Mouse (Mus musculus): ENCODE data around the gene Gnpat.
A peak's percentile ranks its signal among the peaks of the same experiment; 100 is the strongest.

Gene Gnpat

GRCm38 (mm10) chr8:124867126-124867525 lies 4.3 kb downstream of the Gnpat start:
- Histone ChIP-seq H3K27me3 (ENCODE audit: control insufficient read depth, insufficient read depth, low read length, poor library complexity, severe bottlenecking) (no peaks in the 10 kb centered on the region), H3K36me3 (ENCODE audit: control insufficient read depth, insufficient read depth, low read length, poor library complexity, severe bottlenecking) (no peaks in the 10 kb centered on the region; the same call in none of the 2 replicates)
- DNase-seq (ENCODE audit: low read depth, low spot score) = no peak

GRCm38 (mm10) chr8:124869708-124870107 lies 6.9 kb downstream of the Gnpat start:
- Histone ChIP-seq H3K36me3 (ENCODE audit: control insufficient read depth, insufficient read depth, low read length, poor library complexity, severe bottlenecking) (peaks cover 7% of the 10 kb centered on the region), H3K27me3 (ENCODE audit: control insufficient read depth, insufficient read depth, low read length, poor library complexity, severe bottlenecking) (no peaks in the 10 kb centered on the region)
- DNase-seq (ENCODE audit: low read depth, low spot score) = no peak

GRCm38 (mm10) chr8:124871474-124871873 lies 8.6 kb downstream of the Gnpat start:
- no peak for DNase-seq (ENCODE audit: low read depth, low spot score)
- peaks cover 7% of the 10 kb centered on the region for H3K36me3 ChIP-seq (ENCODE audit: control insufficient read depth, insufficient read depth, low read length, poor library complexity, severe bottlenecking)
- no peaks in the 10 kb centered on the region for H3K27me3 ChIP-seq (ENCODE audit: control insufficient read depth, insufficient read depth, low read length, poor library complexity, severe bottlenecking)

GRCm38 (mm10) chr8:124872081-124872480 lies 9.2 kb downstream of the Gnpat start:
- H3K27me3 ChIP-seq (ENCODE audit: control insufficient read depth, insufficient read depth, low read length, poor library complexity, severe bottlenecking) = no peaks in the 10 kb centered on the region
- no peak for DNase-seq (ENCODE audit: low read depth, low spot score)
- H3K36me3 ChIP-seq (ENCODE audit: control insufficient read depth, insufficient read depth, low read length, poor library complexity, severe bottlenecking) = peaks cover 7% of the 10 kb centered on the region

GRCm38 (mm10) chr8:124872690-124873089 lies 9.9 kb downstream of the Gnpat start:
- Histone ChIP-seq H3K27me3 (ENCODE audit: control insufficient read depth, insufficient read depth, low read length, poor library complexity, severe bottlenecking) (no peaks in the 10 kb centered on the region), H3K36me3 (ENCODE audit: control insufficient read depth, insufficient read depth, low read length, poor library complexity, severe bottlenecking) (peaks cover 10% of the 10 kb centered on the region)
- DNase-seq (ENCODE audit: low read depth, low spot score) = no peak

- no peaks in the 10 kb centered on the region for H3K27me3 ChIP-seq (ENCODE audit: control insufficient read depth, insufficient read depth, low read length, poor library complexity, severe bottlenecking)
- peaks cover 13% of the 10 kb centered on the region for H3K36me3 ChIP-seq (ENCODE audit: control insufficient read depth, insufficient read depth, low read length, poor library complexity, severe bottlenecking)
- DNase-seq (ENCODE audit: low read depth, low spot score) = no peak
Observed at GRCm38 (mm10) chr8:124878141-124878540, 15.3 kb downstream of the Gnpat start.

- Histone ChIP-seq H3K27me3 (ENCODE audit: control insufficient read depth, insufficient read depth, low read length, poor library complexity, severe bottlenecking) (no peaks in the 10 kb centered on the region), H3K36me3 (ENCODE audit: control insufficient read depth, insufficient read depth, low read length, poor library complexity, severe bottlenecking) (peaks cover 14% of the 10 kb centered on the region)
- no peak for DNase-seq (ENCODE audit: low read depth, low spot score)
Observed at GRCm38 (mm10) chr8:124878946-124879526, 16.2 kb downstream of the Gnpat start.

- Histone ChIP-seq H3K27me3 (ENCODE audit: control insufficient read depth, insufficient read depth, low read length, poor library complexity, severe bottlenecking) (no peaks in the 10 kb centered on the region), H3K36me3 (ENCODE audit: control insufficient read depth, insufficient read depth, low read length, poor library complexity, severe bottlenecking) (peaks cover 3% of the 10 kb centered on the region)
- DNase-seq (ENCODE audit: low read depth, low spot score) = peak; percentile 28
Observed at GRCm38 (mm10) chr8:124888385-124888784, 25.6 kb downstream of the Gnpat start.

- no peak for DNase-seq (ENCODE audit: low read depth, low spot score)
- Histone ChIP-seq H3K36me3 (ENCODE audit: control insufficient read depth, insufficient read depth, low read length, poor library complexity, severe bottlenecking) (no peaks in the 10 kb centered on the region; the same call in none of the 2 replicates), H3K27me3 (ENCODE audit: control insufficient read depth, insufficient read depth, low read length, poor library complexity, severe bottlenecking) (no peaks in the 10 kb centered on the region)
Observed at GRCm38 (mm10) chr8:124892596-124892995, 29.8 kb downstream of the Gnpat start.

- H3K27me3 ChIP-seq (ENCODE audit: control insufficient read depth, insufficient read depth, low read length, poor library complexity, severe bottlenecking) = no peaks in the 10 kb centered on the region
- H3K36me3 ChIP-seq (ENCODE audit: control insufficient read depth, insufficient read depth, low read length, poor library complexity, severe bottlenecking) = peaks cover 4% of the 10 kb centered on the region
- DNase-seq (ENCODE audit: low read depth, low spot score) = no peak
Observed at GRCm38 (mm10) chr8:124896010-124896631, 33.3 kb downstream of the Gnpat start.

- DNase-seq (ENCODE audit: low read depth, low spot score) = peak; percentile 63
- no peaks in the 10 kb centered on the region for H3K27me3 ChIP-seq (ENCODE audit: control insufficient read depth, insufficient read depth, low read length, poor library complexity, severe bottlenecking)
- H3K36me3 ChIP-seq (ENCODE audit: control insufficient read depth, insufficient read depth, low read length, poor library complexity, severe bottlenecking) = peaks cover 4% of the 10 kb centered on the region
Observed at GRCm38 (mm10) chr8:124896632-124897385, 34.0 kb downstream of the Gnpat start.

- Histone ChIP-seq H3K27me3 (ENCODE audit: control insufficient read depth, insufficient read depth, low read length, poor library complexity, severe bottlenecking) (no peaks in the 10 kb centered on the region), H3K36me3 (ENCODE audit: control insufficient read depth, insufficient read depth, low read length, poor library complexity, severe bottlenecking) (peaks cover 6% of the 10 kb centered on the region)
- peak; percentile 97 for DNase-seq (ENCODE audit: low read depth, low spot score)
Observed at GRCm38 (mm10) chr8:124897386-124898250, 34.8 kb downstream of the Gnpat start, which contains the start of the genes Exoc8 and Sprtn. Gene Exoc8, minus strand, starts transcription at chr8:124897705. Gene Sprtn, plus strand, starts transcription at chr8:124897886.

- peak; percentile 8 for DNase-seq (ENCODE audit: low read depth, low spot score)
- Histone ChIP-seq H3K27me3 (ENCODE audit: control insufficient read depth, insufficient read depth, low read length, poor library complexity, severe bottlenecking) (no peaks in the 10 kb centered on the region), H3K36me3 (ENCODE audit: control insufficient read depth, insufficient read depth, low read length, poor library complexity, severe bottlenecking) (peaks cover 8% of the 10 kb centered on the region)
Observed at GRCm38 (mm10) chr8:124898251-124898905, 35.5 kb downstream of the Gnpat start.

GRCm38 (mm10) chr8:124903198-124903597 lies 40.4 kb downstream of the Gnpat start:
- Histone ChIP-seq H3K27me3 (ENCODE audit: control insufficient read depth, insufficient read depth, low read length, poor library complexity, severe bottlenecking) (no peaks in the 10 kb centered on the region), H3K36me3 (ENCODE audit: control insufficient read depth, insufficient read depth, low read length, poor library complexity, severe bottlenecking) (peaks cover 11% of the 10 kb centered on the region)
- DNase-seq (ENCODE audit: low read depth, low spot score) = no peak
